Mouse (Mus musculus) splenic B cell, adult 2 months (primary cell): ENCODE measurements around the gene Map3k11.

ENCODE experiments used
- DNase-seq: peaks from one replicate; pipeline ENCODE4 v3.0.0-alpha.2; 2011; ENCODE audit warnings: low read depth, low spot score
- H3K27me3 ChIP-seq: 2 replicates; pipeline ENCODE4 v1.6.1; 2012; ENCODE audit warnings: mild to moderate bottlenecking, low read length, moderate library complexity, mixed read lengths; ENCODE audit not compliant: control insufficient read depth, poor library complexity, insufficient read depth, severe bottlenecking
- H3K36me3 ChIP-seq: 2 replicates; pipeline ENCODE4 v1.6.1; 2012; ENCODE audit warnings: mild to moderate bottlenecking, low read length, moderate library complexity, mixed read lengths; ENCODE audit not compliant: control insufficient read depth, poor library complexity, insufficient read depth, severe bottlenecking

The Map3k11 gene

DNA sequence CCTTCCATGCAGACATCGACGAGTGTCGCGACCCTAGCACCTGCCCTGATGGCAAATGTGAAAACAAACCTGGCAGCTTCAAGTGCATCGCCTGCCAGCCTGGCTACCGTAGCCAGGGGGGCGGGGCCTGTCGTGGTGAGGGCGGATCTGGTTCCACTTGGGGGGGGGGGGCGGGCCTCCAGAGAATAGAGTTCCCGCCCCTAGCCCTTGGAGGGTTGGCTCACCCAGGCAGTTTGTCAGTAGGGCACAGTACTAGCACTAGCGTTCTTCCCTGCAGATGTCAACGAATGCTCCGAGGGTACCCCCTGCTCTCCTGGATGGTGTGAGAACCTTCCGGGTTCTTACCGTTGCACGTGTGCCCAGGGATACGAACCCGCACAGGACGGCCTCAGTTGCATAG lies 63.2 kb downstream of the Map3k11 start:
- Histone ChIP-seq H3K36me3 (no peaks in the 10 kb centered on the region), H3K27me3 (no peaks in the 10 kb centered on the region)
- DNase-seq: peak; percentile 54
